Mouse (Mus musculus) brain, embryonic 14.5 days (tissue): ENCODE results near the gene Rps9.

Experiments
- CTCF ChIP-seq: fragments of 200-500 bp; IDR thresholded peaks from 2 replicates; pipeline ENCODE4 v1.5.1; 2012; ENCODE audit warnings: inconsistent platforms, mild to moderate bottlenecking, moderate library complexity, borderline replicate concordance; ENCODE audit not compliant: insufficient read depth, insufficient read length; ENCODE audit errors: extremely low read depth
- POLR2A ChIP-seq: fragments of 200-500 bp; IDR thresholded peaks from 2 replicates; pipeline ENCODE4 v1.6.1; 2012; ENCODE audit warnings: mild to moderate bottlenecking, inconsistent platforms, borderline replicate concordance; ENCODE audit not compliant: poor library complexity, insufficient read depth, insufficient read length, severe bottlenecking; ENCODE audit errors: extremely low read depth

- no peak for TF ChIP-seq CTCF
- TF ChIP-seq POLR2A = no peak
These were observed 5.2 kb downstream of the Rps9 start for GRCm38 (mm10) chr7:3709000-3709399.
